Mouse (Mus musculus): ENCODE results near the gene Crispld2. TPM values are rescaled to one million over a fixed set of nuclear protein-coding genes. Genes with fewer than 3 reads are reported as not detected.

Gene Crispld2
- polyA plus RNA-seq, 1 experiment from 2014 or later = 9.2 TPM

DNA sequence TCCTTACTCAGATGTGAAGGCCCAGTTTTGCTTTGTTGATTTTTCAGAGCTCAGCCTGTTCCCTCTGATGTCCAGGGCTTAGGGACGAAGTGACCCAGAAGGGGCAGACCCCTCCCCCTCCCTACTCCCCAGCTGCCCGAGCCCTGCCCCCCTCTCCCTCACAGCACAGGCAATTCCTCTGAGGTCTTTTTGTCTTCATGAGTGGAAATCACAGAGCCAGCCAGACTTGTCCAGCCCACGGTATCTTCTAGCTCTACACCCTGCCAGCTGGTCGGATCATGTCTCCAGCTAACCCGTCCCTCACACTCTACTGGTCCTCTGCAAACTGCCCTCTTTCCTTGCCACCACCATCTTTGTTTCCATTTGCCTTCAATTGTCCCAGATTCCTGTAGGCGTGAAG, 42.2 kb downstream of the Crispld2 start:
- 66% methylated on average over 6 of the region's 6 CpGs for WGBS
- ATAC-seq = no peak
- no peak overlapping the region for H3K9ac ChIP-seq (ENCODE audit: low read depth, low read length)

DNA sequence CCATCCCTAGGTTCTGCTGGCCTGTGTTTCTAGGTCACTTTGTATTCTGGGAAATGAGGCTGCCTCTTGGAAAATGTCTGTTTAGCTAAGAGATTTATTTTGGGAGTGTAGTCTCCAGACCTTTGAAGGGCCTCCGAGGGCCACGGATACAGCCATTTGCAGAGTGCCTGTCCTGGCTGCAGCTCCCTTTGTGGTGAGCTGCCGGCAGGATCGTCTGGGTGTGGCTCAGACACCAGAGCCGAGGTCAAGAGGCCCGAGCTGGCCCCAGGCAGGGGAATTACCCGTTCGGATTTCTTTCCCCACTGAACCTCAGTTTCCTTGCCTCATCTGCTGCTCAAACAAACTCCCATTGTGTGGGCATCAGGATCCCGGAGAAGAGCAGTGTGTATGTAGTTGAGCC, 43.9 kb downstream of the Crispld2 start:
- no peak overlapping the region for H3K27ac ChIP-seq (ENCODE audit: low read depth, low read length)
- 8% methylated on average over 9 of the region's 9 CpGs for WGBS
- no peak for ATAC-seq
- no peak overlapping the region for H3K4me3 ChIP-seq (ENCODE audit: low read depth, low read length)
- H3K4me2 ChIP-seq (replicated peaks; ENCODE audit: low read depth) = no peak overlapping the region
- TF ChIP-seq CTCF (IDR thresholded peaks at IDR 0.05; ENCODE audit: low read depth) = no peak
- no peak overlapping the region for H3K9ac ChIP-seq (ENCODE audit: low read depth, low read length)
- peaks cover 4% of the 10 kb centered on the region for H3K4me1 ChIP-seq (replicated peaks; ENCODE audit: control insufficient read depth, insufficient read depth, low read length)
- H3K36me3 ChIP-seq (ENCODE audit: control insufficient read depth, insufficient read depth) = no peaks in the 10 kb centered on the region
- no peaks in the 10 kb centered on the region for H3K27me3 ChIP-seq (replicated peaks; ENCODE audit: control insufficient read depth, insufficient read depth, low read length)
- no peaks in the 10 kb centered on the region for H3K9me3 ChIP-seq (ENCODE audit: control insufficient read depth)

More for the DNA sequence above, 42.2 kb downstream of the Crispld2 start:
- Histone ChIP-seq H3K27me3 (replicated peaks; ENCODE audit: control insufficient read depth, insufficient read depth, low read length) (no peaks in the 10 kb centered on the region), H3K4me1 (replicated peaks; ENCODE audit: control insufficient read depth, insufficient read depth, low read length) (peaks cover 4% of the 10 kb centered on the region), H3K9me3 (ENCODE audit: control insufficient read depth) (no peaks in the 10 kb centered on the region), H3K27ac (ENCODE audit: low read depth, low read length) (no peak overlapping the region), H3K4me3 (ENCODE audit: low read depth, low read length) (no peak overlapping the region), H3K4me2 (replicated peaks; ENCODE audit: low read depth) (no peak overlapping the region), H3K36me3 (ENCODE audit: control insufficient read depth, insufficient read depth) (peaks cover 4% of the 10 kb centered on the region; the same call in 1 of the 2 replicates)
- TF ChIP-seq CTCF (IDR thresholded peaks at IDR 0.05; ENCODE audit: low read depth) = no peak

DNA sequence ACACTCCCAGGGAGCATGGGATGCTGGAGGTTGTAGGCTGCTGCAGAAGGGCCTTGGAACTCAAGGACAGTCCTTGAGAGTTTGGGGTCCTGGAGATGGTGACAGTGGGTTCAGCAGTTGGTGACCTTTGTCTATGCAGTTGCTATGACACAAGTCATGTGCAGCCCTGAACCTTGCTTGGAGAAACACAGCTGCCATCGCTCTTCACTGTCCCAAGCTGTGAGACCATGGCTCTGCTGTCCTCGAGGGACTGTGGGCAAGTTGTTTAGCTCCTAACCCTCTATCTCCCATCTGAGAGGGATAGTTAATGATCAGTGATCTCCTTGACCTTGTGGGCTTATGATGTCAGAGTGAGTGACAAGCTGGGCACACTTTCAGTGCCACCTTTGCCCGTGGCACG, 44.3 kb downstream of the Crispld2 start:
- H3K27me3 ChIP-seq (replicated peaks; ENCODE audit: control insufficient read depth, insufficient read depth, low read length) = no peaks in the 10 kb centered on the region
- H3K4me2 ChIP-seq (replicated peaks; ENCODE audit: low read depth) = no peak overlapping the region
- 59% methylated on average over 4 of the region's 4 CpGs for WGBS
- H3K27ac ChIP-seq (ENCODE audit: low read depth, low read length) = no peak overlapping the region
- no peak overlapping the region for H3K9ac ChIP-seq (ENCODE audit: low read depth, low read length)
- ATAC-seq = no peak
- H3K9me3 ChIP-seq (ENCODE audit: control insufficient read depth) = no peaks in the 10 kb centered on the region
- H3K4me3 ChIP-seq (ENCODE audit: low read depth, low read length) = no peak overlapping the region
- no peak for TF ChIP-seq CTCF (IDR thresholded peaks at IDR 0.05; ENCODE audit: low read depth)
- H3K36me3 ChIP-seq (ENCODE audit: control insufficient read depth, insufficient read depth) = no peaks in the 10 kb centered on the region
- peaks cover 4% of the 10 kb centered on the region for H3K4me1 ChIP-seq (replicated peaks; ENCODE audit: control insufficient read depth, insufficient read depth, low read length)

DNA sequence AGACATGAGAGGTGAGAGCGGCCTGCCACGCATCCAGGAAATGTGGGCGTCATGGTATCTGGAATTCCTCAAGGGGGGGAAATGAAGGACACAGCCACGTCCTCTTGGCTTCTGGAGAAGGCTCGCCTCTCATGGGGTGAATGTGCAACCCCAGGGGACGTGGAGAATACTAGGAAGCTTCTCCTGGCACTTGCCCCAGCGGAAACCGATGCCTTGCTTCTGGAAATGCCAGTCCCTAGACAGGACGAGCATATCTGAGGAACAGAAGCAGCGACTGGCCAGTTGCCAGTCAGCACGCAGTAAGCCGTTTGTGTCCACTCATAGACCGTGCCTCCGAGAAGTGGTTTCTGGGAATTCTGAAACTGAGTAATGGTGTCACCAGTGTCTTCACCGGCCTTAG, 45.0 kb downstream of the Crispld2 start:
- Histone ChIP-seq H3K4me2 (replicated peaks; ENCODE audit: low read depth) (no peak overlapping the region), H3K4me3 (ENCODE audit: low read depth, low read length) (no peak overlapping the region), H3K9me3 (ENCODE audit: control insufficient read depth) (no peaks in the 10 kb centered on the region), H3K27me3 (replicated peaks; ENCODE audit: control insufficient read depth, insufficient read depth, low read length) (no peaks in the 10 kb centered on the region), H3K36me3 (ENCODE audit: control insufficient read depth, insufficient read depth) (no peaks in the 10 kb centered on the region), H3K27ac (ENCODE audit: low read depth, low read length) (no peak overlapping the region), H3K4me1 (replicated peaks; ENCODE audit: control insufficient read depth, insufficient read depth, low read length) (peaks cover 4% of the 10 kb centered on the region), H3K9ac (ENCODE audit: low read depth, low read length) (no peak overlapping the region)
- no peak for TF ChIP-seq CTCF (IDR thresholded peaks at IDR 0.05; ENCODE audit: low read depth)
- WGBS = 67% methylated on average over 15 of the region's 15 CpGs
- no peak for ATAC-seq

DNA sequence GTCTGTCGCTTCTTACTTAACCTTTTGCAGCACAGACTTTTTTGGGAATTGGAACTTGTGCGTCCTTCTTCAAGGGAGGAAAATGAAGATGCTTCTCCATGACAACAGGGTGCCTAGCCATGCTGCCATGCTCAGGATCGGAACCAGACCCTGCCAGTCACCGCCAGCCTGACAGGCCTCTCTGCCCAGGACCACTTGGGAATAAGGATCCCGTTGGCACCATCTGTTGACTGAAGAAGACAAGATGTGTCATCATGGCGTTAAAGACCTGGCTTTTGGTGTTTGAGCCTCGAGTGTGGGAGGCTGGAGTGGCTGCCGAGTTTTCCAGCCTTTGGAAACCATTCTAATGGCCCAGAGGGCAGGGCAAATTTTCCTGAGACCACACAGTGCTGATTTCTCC, 45.4 kb downstream of the Crispld2 start:
- no peak for ATAC-seq
- no peaks in the 10 kb centered on the region for H3K9me3 ChIP-seq (ENCODE audit: control insufficient read depth)
- no peak overlapping the region for H3K27ac ChIP-seq (ENCODE audit: low read depth, low read length)
- WGBS = 88% methylated on average over 8 of the region's 8 CpGs
- H3K36me3 ChIP-seq (ENCODE audit: control insufficient read depth, insufficient read depth) = no peaks in the 10 kb centered on the region
- H3K4me3 ChIP-seq (ENCODE audit: low read depth, low read length) = no peak overlapping the region
- H3K27me3 ChIP-seq (replicated peaks; ENCODE audit: control insufficient read depth, insufficient read depth, low read length) = no peaks in the 10 kb centered on the region
- TF ChIP-seq CTCF (IDR thresholded peaks at IDR 0.05; ENCODE audit: low read depth) = no peak
- peaks cover 4% of the 10 kb centered on the region for H3K4me1 ChIP-seq (replicated peaks; ENCODE audit: control insufficient read depth, insufficient read depth, low read length)
- H3K9ac ChIP-seq (ENCODE audit: low read depth, low read length) = no peak overlapping the region
- no peak overlapping the region for H3K4me2 ChIP-seq (replicated peaks; ENCODE audit: low read depth)

DNA sequence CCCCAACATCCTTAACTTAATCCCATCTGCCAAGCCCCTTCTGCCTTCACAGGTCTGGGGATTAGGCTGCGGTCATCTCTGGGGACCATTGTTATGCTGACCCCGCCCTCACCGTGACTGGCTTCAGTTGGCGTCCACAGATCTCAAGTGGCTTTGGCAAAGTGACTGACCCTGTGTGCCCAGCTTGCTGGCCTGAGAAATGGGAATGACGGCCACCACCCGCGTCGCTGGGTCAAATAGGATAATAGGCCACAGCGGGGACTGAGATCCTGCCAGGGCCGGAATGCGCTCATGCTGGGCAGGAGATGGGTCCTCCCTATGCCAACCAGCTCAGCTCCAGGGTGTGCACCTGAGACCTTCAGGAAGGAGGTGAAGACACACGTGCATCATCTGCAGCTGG, 46.5 kb downstream of the Crispld2 start:
- Histone ChIP-seq H3K4me3 (ENCODE audit: low read depth, low read length) (no peak overlapping the region), H3K4me1 (replicated peaks; ENCODE audit: control insufficient read depth, insufficient read depth, low read length) (peaks cover 4% of the 10 kb centered on the region), H3K27ac (ENCODE audit: low read depth, low read length) (no peak overlapping the region), H3K27me3 (replicated peaks; ENCODE audit: control insufficient read depth, insufficient read depth, low read length) (no peaks in the 10 kb centered on the region), H3K9me3 (ENCODE audit: control insufficient read depth) (no peaks in the 10 kb centered on the region), H3K9ac (ENCODE audit: low read depth, low read length) (no peak overlapping the region), H3K4me2 (replicated peaks; ENCODE audit: low read depth) (no peak overlapping the region), H3K36me3 (ENCODE audit: control insufficient read depth, insufficient read depth) (no peaks in the 10 kb centered on the region)
- ATAC-seq = no peak
- WGBS = 92% methylated on average over 12 of the region's 12 CpGs
- no peak for TF ChIP-seq CTCF (IDR thresholded peaks at IDR 0.05; ENCODE audit: low read depth)

DNA sequence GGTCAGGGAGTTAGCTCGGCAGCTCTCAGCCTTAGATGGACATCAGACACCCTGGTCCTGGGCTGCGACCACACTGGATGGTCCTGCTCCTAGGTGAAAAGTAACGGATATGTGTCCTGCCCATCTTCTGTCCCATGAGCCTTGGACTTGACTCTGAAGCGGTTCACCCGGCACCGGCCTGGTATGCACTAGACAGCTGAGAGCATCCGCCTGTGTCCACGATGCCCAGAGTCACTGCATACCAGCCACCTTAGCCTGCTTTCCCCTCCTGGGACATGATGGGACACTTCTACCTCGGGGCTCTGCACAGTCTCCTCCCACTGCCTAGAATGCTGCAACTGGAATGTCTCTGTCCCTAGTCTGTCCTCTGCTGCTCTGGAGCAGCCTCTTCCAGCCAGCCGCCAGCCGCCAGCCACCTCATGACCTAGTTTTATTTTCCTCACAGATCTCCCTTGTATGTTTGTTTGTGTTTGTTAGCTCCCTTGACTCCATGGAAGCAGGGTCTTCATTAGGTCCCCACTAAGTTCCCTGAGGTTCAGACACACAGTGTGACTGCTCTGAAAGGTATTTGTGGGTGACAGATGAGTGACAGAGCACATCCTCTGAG, 47.2 kb downstream of the Crispld2 start:
- WGBS = 80% methylated on average over 11 of the region's 11 CpGs
- Histone ChIP-seq H3K4me1 (replicated peaks; ENCODE audit: control insufficient read depth, insufficient read depth, low read length) (peaks cover 4% of the 10 kb centered on the region), H3K36me3 (ENCODE audit: control insufficient read depth, insufficient read depth) (no peaks in the 10 kb centered on the region), H3K9ac (ENCODE audit: low read depth, low read length) (no peak overlapping the region), H3K9me3 (ENCODE audit: control insufficient read depth) (no peaks in the 10 kb centered on the region), H3K4me2 (replicated peaks; ENCODE audit: low read depth) (no peak overlapping the region), H3K4me3 (ENCODE audit: low read depth, low read length) (no peak overlapping the region), H3K27ac (ENCODE audit: low read depth, low read length) (no peak overlapping the region), H3K27me3 (replicated peaks; ENCODE audit: control insufficient read depth, insufficient read depth, low read length) (no peaks in the 10 kb centered on the region)
- no peak for TF ChIP-seq CTCF (IDR thresholded peaks at IDR 0.05; ENCODE audit: low read depth)
- no peak for ATAC-seq
